Mouse (Mus musculus) ES-E14 (cell line): ENCODE data around the gene Jph2.

ENCODE experiments used
- CHD2 ChIP-seq: IDR thresholded peaks from 2 replicates; pipeline ENCODE4 v1.6.1; 2014; ENCODE audit warnings: mild to moderate bottlenecking, low read depth, low read length, inconsistent platforms
- HCFC1 ChIP-seq: IDR thresholded peaks from 2 replicates; pipeline ENCODE4 v1.6.1; 2012; ENCODE audit warnings: low read length, inconsistent platforms, borderline replicate concordance; ENCODE audit not compliant: insufficient read depth
- MAFK ChIP-seq: IDR thresholded peaks from 2 replicates; pipeline ENCODE4 v1.6.1; 2014; ENCODE audit warnings: mild to moderate bottlenecking, low read depth, low read length, inconsistent platforms; ENCODE audit not compliant: insufficient read depth
- ZC3H11A ChIP-seq: IDR thresholded peaks from 2 replicates; pipeline ENCODE4 v1.6.1; 2012; ENCODE audit warnings: low read depth, mild to moderate bottlenecking, inconsistent platforms, low read length, borderline replicate concordance
- ZNF384 ChIP-seq: IDR thresholded peaks from 2 replicates; pipeline ENCODE4 v1.6.1; 2012; ENCODE audit warnings: low read depth, low read length, inconsistent platforms

GRCm38 (mm10) chr2:163420366-163420886 is 22.6 kb upstream of the Jph2 start:
- TF ChIP-seq CHD2 (no peak), HCFC1 (no peak), ZNF384 (no peak), MAFK (no peak), ZC3H11A (no peak)
